Mouse (Mus musculus): Measurements from ENCODE around the gene Sesn3. TPM values are rescaled to one million over a fixed set of nuclear protein-coding genes. Genes with fewer than 3 reads are reported as not detected.
"Not testable (repeated sequence)": the region's sequence is repeated elsewhere in the genome, so short reads cannot be mapped to it uniquely, and the experiment has no call there.

The Sesn3 gene
- total RNA-seq (2021): 10 to 100 TPM; 16.6 to 27.7 TPM
- long read RNA-seq, experiment 1, partial matches to known transcripts: 0 of 8 reads
- long read RNA-seq, experiment 1, other reads (novel, unspliced or antisense): 8 of 8 reads
- long read RNA-seq, experiment 2, full-length matches to known transcripts: 1 of 3 reads
- long read RNA-seq, experiment 2, partial matches to known transcripts: 0 of 3 reads
- long read RNA-seq, experiment 2, other reads (novel, unspliced or antisense): 2 of 3 reads

DNA sequence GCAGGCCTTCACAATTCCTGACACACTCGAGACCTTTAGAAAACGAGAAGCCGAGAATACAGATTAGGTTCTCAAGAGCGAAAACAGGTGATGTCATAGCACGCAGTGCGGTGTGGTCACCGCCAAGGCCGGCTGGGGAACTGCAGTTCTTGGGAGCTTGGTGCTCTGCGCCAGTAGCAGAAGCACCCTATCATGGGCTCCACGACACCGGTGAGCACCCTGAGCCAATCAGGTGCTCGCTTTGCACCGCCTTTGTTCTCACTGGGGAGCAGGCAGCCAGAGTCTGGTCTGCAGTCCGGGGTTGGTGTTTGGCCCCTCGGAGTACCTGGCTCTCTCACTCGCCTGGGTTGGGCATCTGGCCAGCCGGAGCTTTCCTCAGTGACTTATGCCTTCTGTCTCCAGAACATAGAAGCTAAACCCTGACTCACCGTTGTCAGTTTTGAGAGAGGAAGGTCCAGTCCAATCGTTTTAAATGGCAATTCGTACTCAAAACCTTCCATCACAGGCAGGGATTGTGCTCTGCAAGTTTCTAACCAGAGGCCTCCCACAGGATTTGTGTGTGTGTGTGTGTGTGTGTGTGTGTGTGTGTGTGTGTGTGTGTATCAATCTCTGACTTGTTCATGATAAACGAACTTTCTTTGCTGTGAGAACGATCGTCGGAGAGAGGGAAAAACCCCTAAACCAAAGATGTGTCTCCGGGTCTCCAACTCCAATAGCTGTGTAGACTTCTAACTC lies at the start of gene Sesn3:
Gene Sesn3, plus strand, starts transcription at position 82 of the 735 bp plus-strand sequence.
- intact Hi-C loops (cut with DNase I): loop anchor here (5.0 to 10.0 kb wide), 3 partner anchors 100 to 388 kb away; no protein-coding TSS in a partner anchor
- Histone ChIP-seq H3K27ac (peak within 1 kb of the TSS; percentile 93), H3K4me3 (peak within 1 kb of the TSS; percentile 96)
- peak; percentile 81 for DNase-seq
- peak; percentile 42 for TF ChIP-seq CTCF (IDR thresholded peaks at IDR 0.05)

DNA sequence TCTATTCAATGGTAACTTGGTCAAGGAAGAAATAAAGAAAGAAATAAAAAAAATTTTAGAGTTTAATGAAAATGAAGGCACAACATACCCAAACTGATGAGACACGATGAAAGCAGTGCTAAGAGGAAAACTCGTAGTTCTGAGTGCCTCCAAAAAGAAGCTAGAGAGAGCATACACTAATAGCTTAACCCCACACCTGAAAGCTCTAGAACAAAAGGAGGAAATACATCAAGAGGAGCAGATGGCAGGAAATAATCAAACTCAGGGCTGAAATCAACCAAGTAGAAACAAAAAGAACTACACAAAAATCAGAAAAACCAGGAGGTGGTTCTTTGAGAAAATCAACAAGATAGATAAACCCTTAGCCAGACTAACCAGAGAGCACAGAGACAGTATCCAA lies 47.8 kb upstream of the Sesn3 start:
- DNase-seq; H3K4me3 ChIP-seq; intact Hi-C loops (cut with DNase I); H3K27ac ChIP-seq: not testable (repeated sequence)

DNA sequence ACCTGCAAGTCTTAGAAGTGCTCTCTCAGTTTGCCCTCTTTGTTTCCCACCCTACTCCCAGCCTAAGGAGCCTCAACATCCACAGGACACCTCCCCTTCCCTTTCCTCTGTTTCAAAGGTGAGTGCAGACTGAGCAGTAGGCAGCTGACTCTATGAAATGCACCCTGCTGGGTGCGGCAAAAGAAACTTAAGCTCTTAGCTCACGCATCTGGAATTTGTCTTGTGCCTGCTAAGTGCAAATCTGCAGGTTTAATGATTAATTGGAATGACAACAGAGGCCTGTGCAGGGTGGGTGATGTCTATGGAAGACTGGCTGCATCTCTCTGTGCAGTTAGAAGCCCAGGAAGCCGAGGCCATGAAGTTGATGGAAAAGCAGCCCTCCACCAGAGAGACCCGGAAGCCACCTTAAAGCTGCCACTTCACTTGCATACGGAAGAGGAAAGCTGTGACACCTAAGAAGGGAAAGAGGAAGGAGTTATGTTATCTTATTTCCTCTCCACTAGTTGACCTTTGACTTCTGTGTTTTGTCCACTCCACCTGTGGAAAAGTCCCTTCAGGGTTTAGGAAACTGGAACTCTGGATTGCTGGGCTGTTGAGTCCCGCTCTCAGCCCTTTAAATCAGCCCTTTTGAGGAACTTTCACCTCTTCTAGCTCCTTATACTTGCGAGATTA lies 41.0 kb upstream of the Sesn3 start:
- no peak for DNase-seq
- Histone ChIP-seq H3K27ac (no peak overlapping the region), H3K4me3 (no peak overlapping the region)
- intact Hi-C loops (cut with DNase I): no loop called here
- no peak for TF ChIP-seq CTCF (IDR thresholded peaks at IDR 0.05)

DNA sequence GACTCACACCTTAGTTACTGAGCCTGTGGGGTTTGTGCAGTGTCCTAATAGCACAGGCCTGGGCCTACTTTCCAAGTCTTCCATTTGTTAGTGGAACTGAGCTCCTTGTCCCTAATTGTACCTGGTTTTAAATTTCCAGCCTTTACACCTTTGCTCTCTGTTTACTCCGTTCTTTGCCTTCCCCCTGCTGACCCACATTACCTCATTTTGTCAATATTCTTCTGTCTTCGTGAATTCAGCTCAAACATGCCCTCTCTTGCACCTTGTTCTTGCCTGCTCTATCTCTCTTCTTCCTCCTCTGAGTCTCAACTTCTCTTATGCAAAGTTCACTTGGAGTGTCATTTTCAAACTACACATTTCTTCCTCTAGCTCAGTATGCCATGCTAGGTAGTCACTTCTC lies 39.6 kb upstream of the Sesn3 start:
- no peak for TF ChIP-seq CTCF (IDR thresholded peaks at IDR 0.05)
- intact Hi-C loops (cut with DNase I): no loop called here
- no peak overlapping the region for H3K4me3 ChIP-seq
- H3K27ac ChIP-seq: no peak overlapping the region
- DNase-seq: no peak

DNA sequence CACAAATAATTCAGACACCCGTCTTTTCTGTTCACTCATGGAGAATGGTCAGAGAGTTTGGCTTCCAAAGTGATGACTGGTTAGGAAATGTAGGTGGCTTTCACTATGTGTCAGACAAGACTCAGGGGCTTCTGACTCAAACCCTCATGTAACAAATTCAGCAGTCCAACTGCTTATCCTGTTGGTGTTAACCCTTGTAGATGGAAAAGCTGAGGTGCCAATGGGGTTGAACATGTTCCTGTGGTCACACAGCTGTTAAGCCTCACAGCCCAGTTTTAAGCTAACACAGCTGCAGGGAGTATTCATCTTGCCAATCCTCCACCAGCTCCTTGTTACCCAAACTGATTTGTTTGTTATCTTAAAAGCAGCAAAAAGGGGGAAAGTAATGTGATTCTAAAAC lies 33.9 kb upstream of the Sesn3 start:
- intact Hi-C loops (cut with DNase I); H3K27ac ChIP-seq; DNase-seq; H3K4me3 ChIP-seq: not testable (repeated sequence)

DNA sequence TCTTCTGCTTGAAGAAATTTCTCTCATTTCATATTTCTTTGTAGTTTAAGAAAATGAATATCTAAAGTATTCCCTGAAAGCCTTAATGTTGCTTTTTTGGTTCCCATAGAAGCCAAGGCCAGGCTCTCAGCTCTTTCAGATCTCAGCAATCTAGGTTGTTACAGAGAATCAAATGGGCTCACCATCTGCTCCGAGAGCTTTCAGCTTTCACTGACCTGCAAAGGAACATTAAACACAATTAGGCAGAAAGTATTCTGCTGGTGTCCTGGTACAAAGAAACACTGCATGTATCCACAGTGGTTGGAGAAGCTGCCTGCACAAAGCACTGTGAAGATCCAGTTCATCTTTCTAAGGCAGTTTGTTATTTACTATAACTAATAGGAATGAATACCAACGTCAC lies 32.6 kb upstream of the Sesn3 start:
- intact Hi-C loops (cut with DNase I): no loop called here
- no peak for DNase-seq
- Histone ChIP-seq H3K27ac (no peak overlapping the region), H3K4me3 (no peak overlapping the region)
- TF ChIP-seq CTCF (IDR thresholded peaks at IDR 0.05): no peak

DNA sequence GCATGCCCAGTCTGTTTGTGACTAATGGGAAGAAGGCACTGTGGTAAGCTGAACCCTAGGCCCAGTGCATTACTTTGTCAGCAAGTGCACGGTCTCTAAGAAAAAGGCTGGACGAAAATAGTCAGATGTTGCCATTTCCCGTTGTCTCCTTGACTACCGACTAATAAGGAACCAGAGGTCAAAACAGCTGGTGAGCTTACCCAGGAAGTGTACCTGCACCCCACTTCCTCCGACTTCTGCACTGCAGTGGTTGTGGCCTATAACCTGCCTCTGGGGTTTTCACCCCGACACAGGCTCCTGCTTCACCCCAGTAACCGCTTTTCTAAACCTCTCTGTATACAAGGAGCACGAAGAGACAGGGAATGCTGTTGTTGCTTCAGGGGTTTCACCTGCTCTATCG lies 30.3 kb upstream of the Sesn3 start:
- DNase-seq: no peak

DNA sequence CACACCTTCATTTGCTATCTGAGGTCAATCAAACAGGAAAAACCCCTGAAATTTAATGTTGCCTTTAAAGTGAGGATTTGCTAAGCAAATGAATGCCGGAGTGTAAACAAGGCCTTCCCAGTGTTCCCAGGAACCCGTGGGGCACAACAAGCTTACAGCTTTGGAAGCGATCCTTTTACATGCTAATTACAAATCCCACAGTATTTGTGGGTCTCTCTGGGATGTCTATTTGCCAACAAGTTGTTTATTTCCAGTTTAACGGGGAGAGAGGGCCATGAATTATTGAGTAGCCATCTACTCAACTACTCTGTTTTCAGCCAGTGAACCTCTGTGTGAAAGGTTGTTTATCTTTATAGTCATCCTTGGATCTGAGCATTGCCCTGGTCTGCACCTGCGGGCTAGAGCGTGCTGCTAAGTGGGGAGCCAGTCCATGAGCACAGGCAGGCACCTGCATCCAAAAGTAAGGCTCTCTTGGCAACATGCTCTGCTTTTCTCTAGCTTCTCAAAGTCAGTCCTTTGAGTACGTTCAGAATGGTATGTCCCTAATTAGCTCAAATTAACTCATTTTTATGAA lies 29.8 kb upstream of the Sesn3 start:
- TF ChIP-seq CTCF (IDR thresholded peaks at IDR 0.05): no peak

More for the DNA sequence above, 30.3 kb upstream of the Sesn3 start:
- TF ChIP-seq CTCF (IDR thresholded peaks at IDR 0.05): no peak
- intact Hi-C loops (cut with DNase I): no loop called here
- Histone ChIP-seq H3K27ac (no peak overlapping the region), H3K4me3 (no peak overlapping the region)

DNA sequence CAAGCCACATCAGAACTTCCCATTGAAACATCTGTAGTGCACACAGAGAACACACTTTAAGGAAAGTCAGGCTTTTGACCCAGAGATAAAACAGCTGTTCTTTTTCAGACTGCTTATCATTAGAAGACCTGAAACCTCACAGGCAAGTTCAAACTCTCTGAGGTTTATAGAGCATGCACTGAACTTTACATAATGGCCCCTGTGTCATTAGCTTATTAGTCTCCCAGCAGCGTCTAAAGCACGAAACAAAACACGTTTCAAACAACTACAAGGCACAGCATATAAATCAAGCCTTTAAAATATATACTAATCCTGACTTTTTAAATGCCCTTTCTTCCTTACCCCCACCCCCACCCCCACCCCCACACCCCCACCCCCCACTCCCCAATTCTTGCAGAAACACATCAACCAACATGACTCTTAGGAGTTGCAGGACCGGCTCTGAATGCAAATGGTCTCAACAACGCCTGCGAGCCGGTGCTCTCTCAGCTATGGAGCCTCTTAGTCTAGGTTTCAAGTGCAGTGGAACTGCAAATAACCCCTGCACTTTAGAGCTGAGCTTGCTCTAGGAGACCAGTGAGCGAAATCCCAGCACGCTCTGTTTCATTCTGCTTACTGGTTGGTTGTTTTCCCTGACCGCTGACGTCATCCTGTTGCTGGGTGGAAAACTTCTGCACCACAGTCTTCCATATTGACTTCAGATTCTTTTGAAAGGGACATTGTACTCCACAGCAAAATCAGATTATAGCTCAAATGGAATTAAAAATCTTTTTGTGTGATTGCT lies 28.7 kb upstream of the Sesn3 start:
- TF ChIP-seq CTCF (IDR thresholded peaks at IDR 0.05): no peak
- DNase-seq: no peak
- H3K27ac ChIP-seq: no peak overlapping the region
- no peak overlapping the region for H3K4me3 ChIP-seq
- intact Hi-C loops (cut with DNase I): no loop called here

More for the DNA sequence above, 29.8 kb upstream of the Sesn3 start:
- no peak overlapping the region for H3K4me3 ChIP-seq
- intact Hi-C loops (cut with DNase I): no loop called here
- DNase-seq: no peak
- H3K27ac ChIP-seq: no peak overlapping the region

DNA sequence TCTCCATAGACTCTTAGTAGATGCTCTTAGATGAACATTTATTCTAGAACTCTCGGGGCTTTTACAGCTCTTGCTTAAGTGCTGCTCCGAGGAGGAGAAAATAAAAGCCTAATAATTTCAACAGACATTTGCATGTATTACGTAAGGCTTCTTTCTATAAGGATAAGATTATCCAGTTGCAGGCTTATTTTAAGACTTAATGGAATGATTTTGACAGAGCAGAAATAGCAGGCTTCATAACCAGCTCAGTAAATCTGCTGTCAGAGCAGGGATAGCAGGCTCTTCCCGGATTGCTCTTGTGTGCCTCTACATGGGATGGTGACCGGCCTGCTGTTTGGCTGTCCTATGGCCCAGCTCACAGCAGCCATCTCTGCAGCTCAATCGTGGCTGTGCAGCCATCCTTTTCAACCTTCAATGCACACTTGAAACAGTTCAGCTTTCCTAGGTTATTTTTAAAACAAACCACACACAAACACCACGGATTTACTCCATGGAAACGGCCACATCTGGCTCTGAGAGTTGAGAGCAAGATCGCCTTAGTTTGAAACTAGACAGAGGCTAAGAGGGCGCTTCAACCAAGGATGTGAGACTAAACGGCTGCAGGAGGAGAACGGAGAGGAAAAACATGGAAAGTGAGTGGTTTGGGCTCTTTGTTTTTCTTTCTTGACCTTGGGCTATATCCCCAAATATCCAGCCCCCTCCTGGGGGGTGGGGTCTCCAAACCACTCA lies 27.2 kb upstream of the Sesn3 start:
- Histone ChIP-seq H3K27ac (peak overlapping the region; percentile 20; the same call in 1 of the 2 replicates), H3K4me3 (no peak overlapping the region)
- no peak for TF ChIP-seq CTCF (IDR thresholded peaks at IDR 0.05)
- intact Hi-C loops (cut with DNase I): no loop called here
- DNase-seq: no peak

DNA sequence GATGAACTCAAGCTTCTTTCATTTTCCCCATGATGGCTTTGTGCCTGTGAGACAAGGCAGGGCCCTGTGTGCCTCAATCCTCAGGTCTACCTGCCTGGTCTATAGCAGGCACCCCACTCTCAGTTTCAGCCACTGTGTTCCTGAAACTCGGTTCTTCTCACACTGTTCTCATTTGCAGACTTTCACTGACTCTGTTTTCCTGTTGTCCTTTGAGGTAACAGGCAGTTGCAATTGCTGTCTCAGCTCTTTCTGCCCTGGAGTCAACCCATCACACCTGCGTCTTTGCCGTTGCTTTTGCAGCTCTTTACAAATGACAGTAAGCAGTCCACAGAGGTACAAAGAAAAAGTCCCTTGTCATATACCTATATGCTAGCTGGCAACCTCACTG lies 26.7 kb upstream of the Sesn3 start:
- intact Hi-C loops (cut with DNase I): no loop called here
- Histone ChIP-seq H3K27ac (peak overlapping the region; percentile 20; the same call in 1 of the 2 replicates), H3K4me3 (no peak overlapping the region)
- no peak for DNase-seq
- TF ChIP-seq CTCF (IDR thresholded peaks at IDR 0.05): no peak

DNA sequence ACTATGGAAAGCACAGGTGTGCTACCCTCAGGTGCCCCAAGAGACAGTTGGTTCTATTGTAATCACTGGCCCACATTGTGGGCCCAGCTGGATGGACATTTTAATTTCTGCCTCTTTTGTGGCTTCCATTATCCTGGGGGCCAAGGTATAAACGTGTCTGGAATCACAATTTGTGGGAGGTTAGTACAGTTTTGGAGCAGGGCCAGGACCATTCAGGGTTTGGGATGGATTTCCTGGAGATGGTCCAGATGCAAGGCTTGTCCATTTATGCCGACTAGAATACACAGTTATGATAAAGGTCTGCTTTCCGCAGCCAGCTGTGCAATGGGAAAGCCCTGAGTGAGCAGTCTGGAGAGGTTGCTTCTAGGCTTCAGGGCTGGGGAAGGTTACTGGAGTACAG lies 13.7 kb upstream of the Sesn3 start:
- TF ChIP-seq CTCF (IDR thresholded peaks at IDR 0.05): no peak
- DNase-seq: no peak
- H3K27ac ChIP-seq: no peak overlapping the region
- no peak overlapping the region for H3K4me3 ChIP-seq
- intact Hi-C loops (cut with DNase I): no loop called here

Measured in gastrocnemius, adult 2 months (tissue).